Mouse (Mus musculus) heart, adult 11 months (tissue): ENCODE measurements at regions not wholly inside any gene's neighbourhood (a gene's known extent, or its start where the extent isn't known, plus 50 kb on each side); places are given as distances from the start of the nearest gene placed in this dataset.

Source experiments
- DNase-seq: peaks from one replicate; pipeline ENCODE4 v3.0.0; 2022

DNA sequence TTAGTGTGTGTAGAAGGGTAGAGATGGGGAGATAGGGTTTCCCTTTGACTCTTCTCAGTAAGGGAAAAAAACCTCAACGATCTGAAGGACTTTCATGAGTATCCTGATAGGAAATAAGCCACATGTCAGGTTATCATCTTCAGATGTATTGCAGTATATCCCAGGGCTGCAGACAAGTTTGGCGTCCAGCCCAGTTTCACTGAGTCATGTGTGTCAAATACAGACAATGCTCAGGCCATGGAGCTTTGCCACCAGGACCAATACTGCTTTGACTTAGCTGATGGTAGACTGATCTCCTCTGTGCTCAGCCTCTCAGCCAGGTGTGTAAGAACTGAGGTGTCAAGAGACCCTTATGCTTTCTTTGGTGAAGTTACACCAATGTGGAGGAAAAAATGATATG is 62.9 kb downstream of the Cst10 start:
- no peak for DNase-seq

DNA sequence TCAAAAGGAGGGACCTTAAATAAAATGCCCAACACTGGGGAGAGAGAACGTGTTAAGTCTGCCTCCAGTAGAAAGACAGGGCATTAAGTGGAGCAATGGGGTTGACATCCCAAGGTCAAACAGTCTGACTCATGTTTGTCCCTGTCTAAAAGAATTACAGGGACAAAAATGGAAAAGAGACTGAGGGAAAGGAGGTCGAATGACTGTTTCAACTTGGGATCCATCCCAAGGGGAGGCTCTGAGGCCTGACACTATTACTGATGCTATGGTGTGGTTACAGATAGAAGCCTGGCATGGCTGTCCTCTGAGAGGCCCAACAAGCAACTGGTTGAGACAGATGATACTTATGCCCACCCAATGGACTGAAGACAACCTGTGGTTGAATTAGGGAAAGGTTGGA is 67.6 kb downstream of the Cst10 start:
- no peak for DNase-seq

DNA sequence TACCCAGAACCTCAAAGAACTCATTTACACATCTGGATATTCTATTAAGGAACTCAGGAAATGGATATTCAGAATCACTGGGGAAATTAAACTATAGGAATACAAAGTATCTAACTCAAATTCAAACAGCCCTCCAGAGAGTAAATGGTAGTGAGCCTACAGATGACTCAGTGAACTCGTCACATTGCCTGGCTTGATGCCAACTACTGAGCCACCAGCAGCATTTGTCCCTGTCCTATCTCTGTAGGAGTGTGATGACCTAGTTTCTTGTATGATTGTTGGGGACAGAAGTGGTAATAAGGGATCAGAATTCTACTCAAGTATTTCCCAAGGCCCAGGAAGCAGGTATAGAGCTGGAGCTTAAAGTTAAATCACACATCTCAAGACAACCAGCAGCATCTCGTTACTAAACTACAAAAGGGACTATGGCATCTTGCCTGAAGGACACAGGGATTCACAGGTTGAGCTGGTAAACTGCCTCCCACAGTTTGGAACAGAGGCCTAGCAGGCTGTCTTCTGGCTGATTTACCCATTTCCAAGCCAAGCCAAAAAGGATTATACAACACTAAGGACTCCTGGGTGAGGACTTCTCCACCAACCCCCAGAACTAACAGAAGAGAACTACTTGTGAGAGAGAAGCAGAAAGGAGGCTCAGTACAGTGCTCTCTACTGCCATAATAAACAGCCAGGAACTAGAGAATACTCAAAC is 88.6 kb downstream of the Cst10 start:
- peak; percentile 57 for DNase-seq

DNA sequence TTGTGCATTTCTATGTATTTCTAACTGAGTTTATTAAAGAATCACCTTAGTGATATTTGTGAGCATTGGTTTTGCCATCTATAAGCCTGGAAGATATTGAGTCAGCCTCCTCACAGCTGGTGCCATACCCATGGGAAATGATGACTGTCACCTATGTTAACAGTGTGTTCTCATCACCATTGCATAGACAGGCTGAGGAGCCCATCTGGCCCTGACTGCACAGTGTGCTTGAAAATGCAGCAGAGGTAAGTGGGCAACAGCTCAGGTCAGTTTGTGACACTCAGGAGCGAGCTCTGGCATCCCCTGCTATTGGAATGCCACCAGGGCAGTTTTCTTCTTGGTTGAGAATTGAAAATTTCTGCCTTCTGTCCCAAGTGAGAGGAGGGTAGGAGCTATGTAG is 108.0 kb downstream of the Cst10 start:
- no peak for DNase-seq

DNA sequence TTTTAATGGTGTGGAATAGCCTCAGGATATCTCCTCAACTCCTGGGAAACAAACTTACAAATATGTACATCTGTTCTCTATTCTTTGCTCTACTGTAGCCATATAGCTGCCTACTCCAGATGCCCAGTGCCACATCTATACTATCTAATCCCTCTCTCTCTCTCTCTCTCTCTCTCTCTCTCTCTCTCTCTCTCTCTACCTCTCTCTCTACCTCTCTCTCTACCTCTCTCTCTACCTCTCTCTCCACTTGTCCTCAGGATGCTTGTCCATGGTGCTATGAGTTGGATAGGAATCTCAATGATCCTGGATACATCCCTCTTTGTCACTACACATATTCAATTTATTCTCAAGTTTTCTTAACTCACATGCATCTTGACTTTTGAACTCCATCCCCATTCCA is 119.6 kb downstream of the Cst10 start:
- DNase-seq: no peak

DNA sequence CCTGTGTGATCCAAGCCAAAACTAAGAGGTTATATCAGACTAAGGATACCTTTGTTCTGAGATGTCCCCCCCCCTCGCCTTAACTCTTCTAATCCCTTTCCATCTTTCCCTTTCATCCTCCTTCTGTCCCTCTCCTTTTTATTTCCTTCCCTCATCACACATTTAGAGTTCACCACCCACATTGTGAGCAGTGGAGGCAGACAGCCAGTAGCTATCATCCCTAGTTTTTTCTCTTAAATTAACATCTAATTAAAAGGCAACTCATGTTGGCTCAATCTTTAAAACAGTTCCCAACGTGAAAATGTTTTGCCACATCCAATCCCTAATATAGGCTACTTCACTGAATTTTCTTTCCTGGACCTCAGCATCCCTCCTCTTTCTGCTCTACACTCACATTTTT is 138.0 kb downstream of the Cst10 start:
- DNase-seq: no peak

DNA sequence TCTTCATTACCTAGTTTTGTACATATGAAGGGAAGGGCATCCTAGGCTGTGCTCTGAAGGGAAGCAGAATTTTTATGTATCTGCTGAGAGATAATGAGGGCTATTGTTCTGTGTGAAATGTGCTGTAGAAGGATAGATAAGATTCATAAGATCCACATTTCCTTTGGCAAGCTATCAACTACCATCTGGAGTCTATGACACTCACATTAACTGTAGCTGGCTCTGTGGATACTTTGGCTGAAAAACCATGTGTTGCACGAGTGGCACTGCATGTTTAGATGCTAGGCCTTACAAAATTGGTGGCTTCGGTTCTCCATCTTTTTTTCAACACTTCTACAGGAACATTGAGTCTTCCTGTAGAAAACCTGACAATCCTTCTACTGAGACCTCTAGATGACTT is 140.9 kb downstream of the Cst10 start:
- no peak for DNase-seq

DNA sequence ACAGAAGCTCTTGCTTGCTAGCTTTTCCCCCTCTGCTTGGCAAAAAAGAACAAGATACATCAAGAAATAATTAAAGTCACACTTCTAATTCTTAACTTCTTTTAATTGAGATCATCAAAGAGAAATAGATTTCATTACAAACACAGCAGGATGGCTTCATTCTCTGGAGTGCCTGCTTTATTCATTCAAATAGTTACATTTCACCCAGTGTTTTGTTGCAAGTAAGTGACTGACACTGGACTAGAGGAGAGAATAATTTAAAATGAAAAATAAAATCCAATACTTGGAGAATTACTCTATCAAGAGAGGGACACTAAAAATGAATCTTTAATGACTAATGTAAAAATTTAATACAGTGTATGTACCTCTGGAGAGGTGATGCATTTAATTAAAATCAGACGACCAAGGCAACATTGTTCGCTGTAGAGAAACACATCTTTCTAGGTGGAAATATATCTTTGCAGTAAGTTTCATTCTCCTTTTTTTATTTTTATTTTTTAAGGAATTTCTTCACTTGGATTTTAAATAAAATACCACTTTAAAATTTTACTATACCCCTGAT is 141.9 kb downstream of the Cst10 start:
- DNase-seq: no peak

DNA sequence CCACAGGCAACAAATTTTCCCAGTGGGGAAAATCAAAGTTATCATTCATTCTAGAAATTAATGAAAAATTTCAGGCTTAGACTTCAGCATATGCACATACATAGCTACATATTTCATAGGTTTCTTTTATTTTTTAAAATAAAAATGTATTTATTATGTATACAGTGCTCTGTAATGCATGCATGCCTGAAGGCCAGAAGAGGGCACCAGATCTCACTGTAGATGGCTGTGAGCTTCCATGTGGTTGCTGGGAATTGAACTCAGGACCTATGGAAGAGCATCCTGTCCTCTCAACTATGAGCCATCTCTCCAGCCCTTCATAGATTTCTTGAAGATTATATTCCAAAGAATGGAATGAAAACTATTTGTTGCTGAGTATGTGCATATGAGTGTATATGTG is 150.4 kb downstream of the Cst10 start:
- DNase-seq: no peak

DNA sequence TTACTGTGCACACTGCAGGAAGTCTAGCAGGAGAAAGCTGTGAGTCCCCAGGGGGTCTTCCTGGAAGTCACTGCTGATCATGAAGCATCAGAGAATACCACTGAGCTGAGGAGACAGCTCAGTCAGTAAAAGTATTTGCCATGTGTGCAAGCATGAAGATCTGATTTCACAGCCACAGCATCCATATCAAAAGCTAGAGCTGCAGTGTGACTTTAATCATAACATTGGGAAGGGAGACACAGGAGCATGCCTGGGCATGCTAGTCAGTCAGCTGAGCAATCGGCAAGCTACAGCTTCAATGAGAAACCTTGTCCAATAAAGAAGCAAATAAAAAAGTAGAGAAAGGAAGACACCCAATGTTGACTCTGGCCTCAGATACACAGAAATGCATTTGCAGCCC is 168.9 kb downstream of the Cst10 start:
- peak; percentile 68 for DNase-seq

DNA sequence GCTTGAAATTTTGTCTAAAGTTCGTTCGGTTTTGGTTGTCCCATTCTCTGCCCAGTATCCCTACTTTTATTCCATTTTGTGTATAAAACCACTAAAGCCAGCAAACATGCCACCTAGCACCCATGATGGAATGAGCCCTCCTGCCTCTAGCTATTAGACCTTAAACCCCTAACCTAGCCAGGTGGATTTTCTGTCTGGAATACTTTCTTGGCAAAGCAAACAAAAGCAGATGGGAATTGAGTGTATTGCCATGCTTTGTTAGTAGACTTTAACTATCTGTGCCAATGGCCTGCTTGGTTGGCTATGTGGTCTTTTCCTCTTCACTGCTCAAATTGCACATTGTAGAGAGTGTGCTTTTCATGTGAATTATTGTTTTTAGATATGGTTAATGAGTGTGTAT is 197.7 kb downstream of the Cst10 start:
- DNase-seq: no peak

DNA sequence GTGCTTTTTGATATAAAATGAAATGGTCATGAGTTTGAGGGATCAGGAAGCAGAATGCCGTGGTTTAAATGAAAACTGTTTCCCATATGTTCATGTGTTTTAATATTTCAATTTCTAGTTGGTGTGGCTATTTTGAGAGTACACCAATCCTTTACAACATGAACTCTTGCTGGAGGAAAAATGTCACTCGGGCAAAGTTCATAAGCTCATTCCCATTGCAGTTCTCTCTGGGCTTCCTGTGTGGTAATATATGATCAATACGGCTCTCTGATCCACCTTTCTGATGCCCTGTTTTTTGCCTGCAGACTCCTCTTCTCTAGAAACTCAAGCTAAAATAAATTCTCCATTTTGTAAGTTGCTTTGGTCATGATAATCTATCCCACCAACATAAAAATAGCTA is 208.5 kb downstream of the Cst10 start:
- DNase-seq: no peak

DNA sequence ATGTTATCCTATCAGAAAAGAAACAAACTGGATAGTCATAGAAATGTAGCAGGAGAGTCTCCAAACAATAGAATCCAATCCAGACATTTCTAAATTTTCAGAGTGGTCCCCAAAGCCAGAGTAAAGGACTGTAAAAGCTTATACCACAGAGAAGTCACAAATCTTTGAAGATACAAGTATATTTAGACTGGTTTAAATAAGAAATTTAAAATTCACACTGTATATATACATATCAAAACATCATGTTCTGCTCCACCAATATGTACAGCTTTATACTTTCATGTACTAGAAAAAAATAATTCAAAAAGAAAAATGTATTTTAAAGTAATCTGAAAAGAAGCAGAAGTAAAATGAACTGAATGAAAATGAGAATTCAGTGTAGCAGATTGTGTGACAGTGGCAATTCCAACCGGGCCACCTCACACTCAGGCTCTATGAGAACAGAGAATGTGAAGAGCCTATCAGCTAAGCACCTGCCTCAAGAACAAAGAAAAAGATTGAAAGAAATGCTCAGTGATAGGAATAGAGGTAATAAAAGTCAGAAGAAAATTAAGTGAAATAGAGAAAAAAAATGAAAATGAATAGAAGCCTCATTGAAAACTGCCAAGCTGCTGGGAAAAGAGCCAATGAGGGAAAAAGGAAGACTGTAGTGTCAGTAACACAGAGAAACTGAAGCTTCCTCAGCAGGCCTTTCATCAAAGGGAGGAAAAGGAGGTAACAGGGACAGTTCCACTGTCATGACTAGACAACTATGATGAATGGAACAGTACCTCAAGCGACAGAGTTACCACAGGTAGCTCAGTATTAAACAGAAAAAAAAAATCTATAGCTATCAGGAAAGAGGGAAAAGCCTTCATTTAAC is 209.5 kb downstream of the Cst10 start:
- DNase-seq: no peak

DNA sequence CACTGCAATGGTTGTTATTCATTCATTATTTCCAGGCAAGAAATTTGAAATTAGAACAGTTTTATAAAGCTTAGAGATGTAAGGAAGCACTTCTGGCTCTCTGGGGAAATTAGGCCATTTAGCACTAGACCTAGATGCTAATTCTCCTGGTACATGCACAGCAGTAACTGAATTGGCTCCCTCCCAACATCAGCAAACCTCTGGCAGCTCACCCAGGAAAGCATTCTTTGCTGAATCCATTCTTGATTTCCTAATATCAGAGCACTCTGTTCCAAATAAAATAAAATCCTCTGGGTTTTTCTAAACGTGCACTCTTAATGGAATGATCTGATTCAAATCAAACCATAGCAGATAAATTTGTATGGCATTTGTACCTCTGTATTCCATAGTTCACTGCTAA is 203.4 kb upstream of the Syndig1 start:
- DNase-seq: peak; percentile 88

DNA sequence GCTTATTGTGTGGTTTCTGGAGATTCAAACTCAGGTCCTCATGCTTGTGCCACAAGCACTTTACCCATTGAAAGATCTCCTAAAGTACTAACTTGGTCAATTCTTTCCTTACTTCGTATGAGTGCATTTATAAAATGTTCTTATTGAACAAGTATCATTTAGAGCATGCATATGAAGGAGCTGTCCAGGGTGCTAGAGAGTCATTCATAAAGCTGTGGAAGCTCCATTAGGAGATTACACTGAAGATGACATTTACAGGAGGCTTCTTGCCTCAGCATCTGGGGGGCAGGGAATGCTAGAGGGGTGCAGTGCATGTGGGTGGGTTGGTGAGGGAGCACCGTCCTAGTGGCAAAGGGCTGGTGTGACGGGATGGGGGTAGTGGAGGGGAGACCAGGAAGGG is 187.8 kb upstream of the Syndig1 start:
- DNase-seq: no peak

DNA sequence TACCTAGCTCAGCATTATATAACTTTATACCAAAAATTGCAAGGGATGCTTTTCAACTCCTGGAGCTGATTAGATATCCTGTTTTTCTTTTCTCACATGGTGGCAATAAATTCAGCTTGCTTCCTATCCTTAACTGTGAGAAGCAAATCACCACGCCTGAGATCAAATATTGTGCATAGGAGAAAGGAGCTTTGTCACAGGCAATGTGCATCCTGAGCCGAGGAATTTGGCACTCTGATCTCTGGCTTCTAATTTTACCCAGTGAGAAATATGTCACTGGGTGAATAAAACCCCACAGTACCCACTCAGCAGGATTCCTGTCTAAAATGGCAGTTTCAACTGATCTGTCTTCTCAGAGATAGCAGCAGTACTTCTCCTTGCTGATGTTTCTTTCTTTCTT is 177.2 kb upstream of the Syndig1 start:
- DNase-seq: no peak

DNA sequence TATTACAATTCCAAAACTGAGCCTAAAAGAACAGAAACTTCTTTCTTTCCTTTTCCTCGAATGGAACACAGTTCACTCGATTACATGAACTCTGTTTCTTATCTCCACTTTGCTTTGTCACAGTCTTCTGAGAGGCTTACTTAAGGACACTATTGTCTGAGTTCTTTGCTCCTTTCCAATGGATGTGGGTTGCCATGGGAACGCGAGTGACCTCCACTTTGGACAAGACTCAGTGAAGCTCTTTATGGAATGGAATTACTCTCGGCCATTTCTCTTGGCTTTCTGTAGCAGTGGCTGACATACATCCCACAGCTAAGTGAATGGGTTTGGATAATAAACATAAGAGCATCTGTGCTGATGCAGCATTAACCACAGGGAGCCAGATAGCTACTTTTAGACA is 167.9 kb upstream of the Syndig1 start:
- DNase-seq: no peak

DNA sequence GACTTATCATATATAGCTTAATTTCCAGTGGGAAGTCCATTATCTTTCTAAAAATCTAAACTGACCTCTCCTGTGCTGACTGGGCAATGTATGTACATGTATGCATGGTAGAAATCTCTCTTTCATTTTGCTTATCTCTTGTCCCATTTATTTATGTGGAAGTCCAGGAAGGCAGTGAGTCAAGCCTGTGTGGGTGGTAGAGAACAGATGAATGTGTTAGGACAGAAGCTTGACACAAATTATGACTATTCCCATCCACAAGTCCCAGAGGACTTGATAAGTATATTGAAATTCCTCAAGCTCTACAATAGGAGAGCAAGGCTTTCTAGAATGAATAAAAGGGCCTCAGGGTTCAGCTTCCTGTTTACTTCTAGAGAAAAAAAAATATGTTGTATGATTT is 164.6 kb upstream of the Syndig1 start:
- DNase-seq: no peak

DNA sequence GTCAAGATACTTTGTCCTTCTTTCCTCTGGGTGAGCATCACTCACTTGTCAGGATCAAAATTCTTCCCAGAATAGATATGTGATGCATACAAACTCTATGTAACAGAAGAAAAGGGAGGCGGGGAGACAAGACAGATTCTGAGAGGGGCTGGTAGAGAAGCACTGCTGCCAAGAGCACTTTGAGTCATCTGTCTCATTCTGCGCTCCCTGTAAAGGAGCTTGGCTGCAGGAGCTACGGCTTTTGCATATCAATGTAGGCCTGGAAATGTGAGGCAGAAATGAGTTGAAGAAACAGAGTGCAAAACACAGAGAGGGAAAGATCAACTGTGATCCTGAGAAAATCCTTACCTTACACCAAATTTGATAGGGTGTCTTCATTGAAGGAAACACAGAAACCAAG is 162.6 kb upstream of the Syndig1 start:
- no peak for DNase-seq

DNA sequence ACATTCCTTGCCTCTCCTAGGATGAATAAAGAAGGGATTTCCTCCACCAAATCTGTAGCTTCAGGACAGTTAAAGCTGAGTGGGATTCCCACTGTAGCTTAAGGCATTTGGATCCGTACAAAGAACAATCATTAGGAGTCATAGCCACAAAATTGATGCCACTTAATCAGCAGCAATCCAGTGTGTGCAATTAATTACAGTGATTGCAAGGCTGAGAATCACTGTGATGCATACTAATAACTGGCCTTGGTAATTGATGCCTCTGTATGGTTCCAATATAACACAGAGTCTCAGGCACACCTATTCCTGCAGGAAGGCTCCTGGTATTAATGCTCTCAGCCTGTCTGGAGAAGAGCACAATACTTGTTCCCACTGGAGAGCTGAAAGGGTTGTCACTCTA is 157.1 kb upstream of the Syndig1 start:
- no peak for DNase-seq

DNA sequence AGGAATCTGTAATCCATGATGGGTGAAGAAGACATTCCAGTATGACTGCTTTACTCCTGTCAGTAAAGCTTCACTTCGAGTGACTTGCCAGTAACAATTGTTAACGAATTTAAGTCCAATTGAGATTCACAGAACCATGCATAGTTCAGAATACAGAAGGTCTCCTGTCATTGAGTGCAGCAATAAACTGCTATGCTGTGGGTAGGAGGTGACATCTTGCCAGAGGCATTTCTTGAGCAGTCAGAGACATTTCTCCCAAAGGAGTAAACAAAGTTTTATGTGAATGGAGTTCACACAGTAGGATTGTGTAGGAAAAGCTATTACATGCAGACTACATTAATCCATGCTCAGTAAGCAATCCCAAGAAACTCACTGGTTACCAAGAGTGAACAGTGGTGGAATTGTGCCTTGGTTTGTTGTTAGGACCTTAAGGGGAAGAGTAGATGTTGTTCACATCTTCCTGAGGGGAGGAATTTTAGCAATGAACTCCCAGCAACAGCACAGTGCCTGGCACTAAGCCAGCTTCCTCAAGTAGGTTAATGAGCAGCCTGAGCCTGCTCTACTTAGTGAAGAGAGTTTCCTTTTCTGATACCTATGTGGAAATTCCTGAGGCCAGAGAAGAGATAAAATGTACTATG is 149.1 kb upstream of the Syndig1 start:
- DNase-seq: peak; percentile 68

DNA sequence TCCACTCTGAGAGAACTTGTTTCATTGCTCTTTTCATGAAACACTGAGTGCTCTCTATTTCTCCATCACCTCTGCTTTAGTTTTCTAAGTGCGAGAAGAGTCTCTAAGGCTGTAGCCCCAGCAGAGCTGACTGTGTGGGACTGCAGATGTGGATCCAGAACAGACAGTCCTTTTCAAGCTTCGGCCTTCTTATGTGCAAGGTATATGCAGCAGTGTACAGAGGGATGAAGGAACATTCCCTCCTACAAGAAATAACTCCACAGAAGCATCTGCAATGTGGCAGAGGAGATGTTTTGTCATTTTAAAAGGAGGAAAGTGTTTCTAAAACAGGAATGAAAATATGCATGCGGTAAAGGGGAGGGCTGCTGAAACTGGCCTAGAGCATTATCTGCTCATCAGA is 106.7 kb upstream of the Syndig1 start:
- no peak for DNase-seq

DNA sequence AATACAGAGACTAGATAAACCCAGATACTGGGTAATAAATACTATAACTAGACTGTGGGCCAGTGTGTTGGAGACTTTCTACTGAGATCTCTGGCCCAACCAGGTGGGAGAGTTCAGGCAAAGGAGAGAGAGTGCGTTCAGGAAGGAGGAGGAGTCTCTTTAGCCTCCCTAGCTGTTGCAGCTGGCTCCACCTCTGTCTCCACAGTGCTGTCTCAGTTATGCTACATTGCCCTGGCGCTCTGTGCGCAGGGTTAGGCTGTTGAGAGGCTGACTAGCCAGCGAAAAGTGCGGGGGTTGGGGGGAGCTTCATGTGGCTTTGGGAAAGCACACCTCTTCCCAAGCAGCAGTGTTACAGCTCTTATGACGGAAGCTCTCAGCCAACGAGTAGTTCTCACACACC is 104.7 kb upstream of the Syndig1 start:
- peak; percentile 72 for DNase-seq

DNA sequence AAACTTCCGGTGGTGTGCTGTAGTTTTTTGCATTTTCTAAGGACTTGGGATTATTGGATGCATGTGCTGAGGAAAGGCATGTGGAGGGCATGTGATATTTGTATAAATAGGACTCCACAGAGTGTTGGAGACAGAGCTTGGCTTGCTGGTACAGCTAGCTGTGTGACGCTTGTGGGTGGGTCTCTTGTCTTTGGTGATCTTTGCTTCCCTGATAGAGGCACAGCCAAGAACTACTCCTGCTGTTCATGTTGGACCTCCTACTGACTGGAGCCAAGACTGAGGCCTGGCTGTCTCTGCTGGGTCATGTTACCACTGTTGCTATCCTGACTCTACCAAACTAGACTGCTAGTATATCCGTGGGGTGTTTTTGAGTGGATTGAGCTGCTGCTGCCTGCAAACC is 103.1 kb upstream of the Syndig1 start:
- DNase-seq: peak; percentile 75
